Mouse (Mus musculus) testis, adult 2 months (tissue): Measurements from ENCODE around the gene 6030458C11Rik. TPM values are rescaled to one million over a fixed set of nuclear protein-coding genes. Genes with fewer than 3 reads are reported as not detected.

Experiments used
- H3K27ac ChIP-seq: fragments of 200-500 bp; 2 replicates; pipeline ENCODE4 v1.5.1; 2012; ENCODE audit warnings: low read depth, low read length; ENCODE audit not compliant: control insufficient read depth, insufficient read depth
- H3K27me3 ChIP-seq: fragments of 200-500 bp; 2 replicates; pipeline ENCODE4 v1.6.1; 2012; ENCODE audit warnings: mild to moderate bottlenecking, low read length, moderate library complexity; ENCODE audit not compliant: control insufficient read depth, insufficient read depth
- H3K36me3 ChIP-seq: fragments of 200-500 bp; 2 replicates; pipeline ENCODE4 v1.6.1; 2012; ENCODE audit warnings: mild to moderate bottlenecking, low read length; ENCODE audit not compliant: control insufficient read depth, insufficient read depth
- H3K4me1 ChIP-seq: fragments of 200-500 bp; 2 replicates; pipeline ENCODE4 v1.6.1; 2012; ENCODE audit warnings: low read length; ENCODE audit not compliant: control insufficient read depth, insufficient read depth
- H3K4me3 ChIP-seq: fragments of 200-500 bp; 2 replicates; pipeline ENCODE4 v1.5.1; 2012; ENCODE audit warnings: low read depth, mild to moderate bottlenecking, low read length, moderate library complexity, mixed read lengths; ENCODE audit not compliant: control insufficient read depth
- CTCF ChIP-seq: fragments of 200-500 bp; IDR thresholded peaks from 2 replicates; pipeline ENCODE4 v1.5.1; 2012; ENCODE audit warnings: low read depth, mild to moderate bottlenecking, inconsistent platforms, low read length, moderate library complexity; ENCODE audit not compliant: control insufficient read depth, insufficient read depth, insufficient replicate concordance
- POLR2A ChIP-seq: fragments of 200-500 bp; IDR thresholded peaks from 2 replicates; pipeline ENCODE4 v1.6.1; 2012; ENCODE audit warnings: low read depth, mild to moderate bottlenecking, inconsistent platforms, low read length, moderate library complexity; ENCODE audit not compliant: control insufficient read depth
- polyA plus RNA-seq: library from polyadenylated mRNA; depleted of rRNA; stranded (reverse); fragments of >200 nt; gene quantifications from 2 replicates; pipeline ENCODE4 v1.2.3, GENCODE M21; 2012

Gene 6030458C11Rik
- polyA plus RNA-seq, 1 experiment: 3.6 TPM

- Histone ChIP-seq H3K36me3 (no peaks in the 10 kb centered on the region; the same call in 1 of the 2 replicates), H3K4me1 (no peaks in the 10 kb centered on the region), H3K27ac (no peak overlapping the region), H3K27me3 (no peaks in the 10 kb centered on the region), H3K4me3 (no peak overlapping the region)
- no peak for TF ChIP-seq CTCF
- no peak for TF ChIP-seq POLR2A
Observed at GRCm38 (mm10) chr15:12856780-12857179, 32.3 kb upstream of the 6030458C11Rik start.

GRCm38 (mm10) chr15:12853471-12853870 lies 29.0 kb upstream of the 6030458C11Rik start:
- peaks cover 3% of the 10 kb centered on the region; the same call in 1 of the 2 replicates for H3K36me3 ChIP-seq
- TF ChIP-seq CTCF: no peak
- TF ChIP-seq POLR2A: no peak

GRCm38 (mm10) chr15:12849373-12849772 lies 24.9 kb upstream of the 6030458C11Rik start:
- no peaks in the 10 kb centered on the region for H3K27me3 ChIP-seq
- H3K36me3 ChIP-seq: peaks cover 5% of the 10 kb centered on the region; the same call in 1 of the 2 replicates
- no peak for TF ChIP-seq CTCF
- TF ChIP-seq POLR2A: no peak
- no peak overlapping the region for H3K27ac ChIP-seq
- peak overlapping the region; percentile 17; the same call in 1 of the 2 replicates for H3K4me3 ChIP-seq
- H3K4me1 ChIP-seq: no peaks in the 10 kb centered on the region

More at GRCm38 (mm10) chr15:12853471-12853870, 29.0 kb upstream of the 6030458C11Rik start:
- Histone ChIP-seq H3K27ac (no peak overlapping the region), H3K4me1 (no peaks in the 10 kb centered on the region), H3K4me3 (no peak overlapping the region), H3K27me3 (no peaks in the 10 kb centered on the region)

GRCm38 (mm10) chr15:12848196-12848975 lies 23.9 kb upstream of the 6030458C11Rik start:
- TF ChIP-seq CTCF: no peak
- TF ChIP-seq POLR2A: no peak
- H3K27me3 ChIP-seq: no peaks in the 10 kb centered on the region
- no peak overlapping the region for H3K4me3 ChIP-seq
- H3K36me3 ChIP-seq: peaks cover 5% of the 10 kb centered on the region; the same call in 1 of the 2 replicates
- H3K27ac ChIP-seq: no peak overlapping the region
- H3K4me1 ChIP-seq: no peaks in the 10 kb centered on the region

- Histone ChIP-seq H3K4me1 (no peaks in the 10 kb centered on the region), H3K27ac (no peak overlapping the region), H3K27me3 (no peaks in the 10 kb centered on the region), H3K36me3 (peaks cover 3% of the 10 kb centered on the region; the same call in 1 of the 2 replicates), H3K4me3 (no peak overlapping the region)
- no peak for TF ChIP-seq CTCF
- TF ChIP-seq POLR2A: no peak
Observed at GRCm38 (mm10) chr15:12842833-12843232, 18.4 kb upstream of the 6030458C11Rik start.

- H3K4me3 ChIP-seq: no peak overlapping the region
- no peak for TF ChIP-seq CTCF
- TF ChIP-seq POLR2A: no peak
- H3K36me3 ChIP-seq: peaks cover 3% of the 10 kb centered on the region; the same call in 1 of the 2 replicates
- no peak overlapping the region for H3K27ac ChIP-seq
- H3K4me1 ChIP-seq: no peaks in the 10 kb centered on the region
- no peaks in the 10 kb centered on the region for H3K27me3 ChIP-seq
Observed at GRCm38 (mm10) chr15:12840737-12841136, 16.3 kb upstream of the 6030458C11Rik start.

- Histone ChIP-seq H3K27me3 (no peaks in the 10 kb centered on the region), H3K27ac (no peak overlapping the region), H3K4me3 (no peak overlapping the region; the same call in 1 of the 2 replicates), H3K4me1 (peaks cover 4% of the 10 kb centered on the region; the same call in 1 of the 2 replicates), H3K36me3 (peaks cover 2% of the 10 kb centered on the region; the same call in 1 of the 2 replicates)
- no peak for TF ChIP-seq CTCF
- TF ChIP-seq POLR2A: no peak
Observed at GRCm38 (mm10) chr15:12834231-12834630, 9.8 kb upstream of the 6030458C11Rik start.
